In the genomic region with DNA sequence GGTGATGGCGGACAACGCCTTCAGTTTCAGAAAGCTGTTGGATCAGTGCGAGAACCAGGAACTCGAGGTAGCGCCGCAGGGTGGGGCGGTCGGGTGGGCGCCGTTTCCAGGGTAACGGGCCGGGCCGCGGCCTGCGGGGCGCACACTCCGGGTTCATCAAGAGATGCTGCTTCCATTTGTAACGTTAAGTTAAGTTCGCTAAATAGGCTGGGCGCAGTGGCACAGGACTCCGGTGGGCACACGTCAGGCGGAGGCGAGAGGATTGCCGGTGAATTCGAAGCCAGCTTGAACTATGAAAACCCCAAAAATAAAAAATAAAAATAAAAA, we compare ENCODE assay signal across 8 mouse cellular contexts. TPM values are rescaled to one million over a fixed set of nuclear protein-coding genes. Genes with fewer than 3 reads are reported as not detected.
A peak's percentile ranks its signal among the peaks of the same experiment; 100 is the strongest.
DNase-seq lines count a peak whose midpoint lies in the region; ATAC-seq and TF ChIP-seq lines count a peak whose summit lies in the region.

No protein-coding gene starts in this region.

- H3K36me3 ChIP-seq in liver, adult 2 months (ENCODE audit: control insufficient read depth, insufficient read depth, low read length) = peaks cover 9% of the 10 kb centered on the region; the same call in 1 of the 2 replicates
- peaks cover 29% of the 10 kb centered on the region for H3K36me3 ChIP-seq in embryonic facial prominence, embryonic 12.5 days
- peaks cover 20% of the 10 kb centered on the region for H3K36me3 ChIP-seq in intestine, embryonic 15.5 days
- H3K36me3 ChIP-seq in neural tube, embryonic 13.5 days = peaks cover 32% of the 10 kb centered on the region

- H3K27me3 ChIP-seq in liver, adult 2 months (ENCODE audit: control insufficient read depth, insufficient read depth, low read length) = no peaks in the 10 kb centered on the region
- peaks cover 1% of the 10 kb centered on the region; the same call in 1 of the 2 replicates for H3K27me3 ChIP-seq in embryonic facial prominence, embryonic 12.5 days
- H3K27me3 ChIP-seq in intestine, embryonic 15.5 days (replicated peaks) = no peaks in the 10 kb centered on the region
- peaks cover 17% of the 10 kb centered on the region; the same call in 1 of the 2 replicates for H3K27me3 ChIP-seq in neural tube, embryonic 13.5 days

- peak overlapping the region; percentile 80 for H3K9ac ChIP-seq in liver, adult 2 months (ENCODE audit: low read depth, low read length)
- peak overlapping the region; percentile 89 for H3K9ac ChIP-seq in embryonic facial prominence, embryonic 12.5 days
- H3K9ac ChIP-seq in intestine, embryonic 15.5 days = peak overlapping the region; percentile 86
- peak overlapping the region; percentile 84 for H3K9ac ChIP-seq in neural tube, embryonic 13.5 days

- no peak for ATAC-seq in embryonic facial prominence, embryonic 12.5 days (ENCODE audit: insufficient number of reproducible peaks, insufficient read depth, low FRiP score, low TSS enrichment)
- peak; percentile 53 for ATAC-seq in intestine, embryonic 15.5 days
- ATAC-seq in neural tube, embryonic 13.5 days (ENCODE audit: low read depth) = peak; percentile 83

- peak overlapping the region; percentile 83 for H3K4me3 ChIP-seq in liver, adult 2 months (ENCODE audit: insufficient read depth, low read depth, low read length)
- H3K4me3 ChIP-seq in embryonic facial prominence, embryonic 12.5 days = peak overlapping the region; percentile 93
- H3K4me3 ChIP-seq in intestine, embryonic 15.5 days (replicated peaks) = peak overlapping the region; percentile 76
- peak overlapping the region; percentile 63 for H3K4me3 ChIP-seq in neural tube, embryonic 13.5 days

- peaks cover 3% of the 10 kb centered on the region; the same call in 1 of the 2 replicates for H3K79me2 ChIP-seq in liver, adult 2 months (ENCODE audit: control insufficient read depth, insufficient read depth, low read length)

- no peaks in the 10 kb centered on the region for H3K9me3 ChIP-seq in embryonic facial prominence, embryonic 12.5 days
- H3K9me3 ChIP-seq in intestine, embryonic 15.5 days = no peaks in the 10 kb centered on the region
- H3K9me3 ChIP-seq in neural tube, embryonic 13.5 days = no peaks in the 10 kb centered on the region

- no peak overlapping the region for H3K27ac ChIP-seq in liver, adult 2 months (replicated peaks; ENCODE audit: insufficient read depth, low read depth, low read length)
- H3K27ac ChIP-seq in embryonic facial prominence, embryonic 12.5 days = peak overlapping the region; percentile 78; the same call in 1 of the 2 replicates
- peak overlapping the region; percentile 27; the same call in 1 of the 2 replicates for H3K27ac ChIP-seq in intestine, embryonic 15.5 days
- peak overlapping the region; percentile 77 for H3K27ac ChIP-seq in neural tube, embryonic 13.5 days (replicated peaks)

- no peak for TF ChIP-seq POLR2A in liver, adult 2 months (IDR thresholded peaks at IDR 0.05; ENCODE audit: extremely low read depth, insufficient read depth, low read length)

- no peak for DNase-seq in liver, adult 2 months (ENCODE audit: extremely low read depth, low read depth, low spot score)
- no peak for DNase-seq in liver
- DNase-seq in embryo, embryonic 10 days (ENCODE audit: low spot score) = no peak
- DNase-seq in retina, postnatal 1 day = no peak
- DNase-seq in thymus, postnatal 14 days = no peak

- no peak for TF ChIP-seq CTCF in liver, adult 2 months (IDR thresholded peaks at IDR 0.05; ENCODE audit: low read depth, low read length)

- peak overlapping the region; percentile 75 for H3K4me2 ChIP-seq in embryonic facial prominence, embryonic 12.5 days (replicated peaks)
- H3K4me2 ChIP-seq in intestine, embryonic 15.5 days (replicated peaks) = peak overlapping the region; percentile 57
- H3K4me2 ChIP-seq in neural tube, embryonic 13.5 days = peak overlapping the region; percentile 84

- WGBS in liver, adult 2 months = 1% methylated on average over 26 of the region's 26 CpGs
- WGBS in embryonic facial prominence, embryonic 12.5 days = under 1% methylated on average over 26 of the region's 26 CpGs
- WGBS in intestine, embryonic 15.5 days = under 1% methylated on average over 26 of the region's 26 CpGs
- 2% methylated on average over 26 of the region's 26 CpGs for WGBS in neural tube, embryonic 13.5 days

- peaks cover 2% of the 10 kb centered on the region for H3K4me1 ChIP-seq in liver, adult 2 months (ENCODE audit: control insufficient read depth, insufficient read depth, low read length)
- peaks cover 4% of the 10 kb centered on the region; the same call in 1 of the 2 replicates for H3K4me1 ChIP-seq in embryonic facial prominence, embryonic 12.5 days
- H3K4me1 ChIP-seq in intestine, embryonic 15.5 days (replicated peaks) = 0 out of 2 replicates have a peak, but pooled peaks cover 2% of the 10 kb centered on the region
- peaks cover 17% of the 10 kb centered on the region for H3K4me1 ChIP-seq in neural tube, embryonic 13.5 days (replicated peaks)

RNA-seq across cellular contexts. Expression of a gene that starts 0.7 kb away (rescaled TPM):
- 19.4 and 19.6 TPM in 2 replicates for total RNA-seq in liver, adult 2 months (2014; rRNA removed)
- polyA plus RNA-seq in liver, adult 2 months (2012; rRNA removed) = 14.5 and 21.7 TPM in 2 replicates
- 184 and 190 TPM in 2 replicates for polyA plus RNA-seq in embryonic facial prominence, embryonic 12.5 days (2016; fragmentation: Nextera tagmentation; extraction: Ambion mirVana)
- polyA plus RNA-seq in intestine, embryonic 15.5 days (2015; fragmentation: Nextera tagmentation; extraction: Ambion mirVana) = 127 and 129 TPM in 2 replicates
- 158 and 164 TPM in 2 replicates for polyA plus RNA-seq in neural tube, embryonic 13.5 days (2015; fragmentation: Nextera tagmentation; extraction: Ambion mirVana)
